Mouse (Mus musculus): ENCODE measurements around the gene Amot. TPM values are rescaled to one million over a fixed set of nuclear protein-coding genes. Genes with fewer than 3 reads are reported as not detected.

Amot gene
- total and polyA plus RNA-seq, 3 experiments: 0.20 to 1.8 (median 0.93) TPM

DNA sequence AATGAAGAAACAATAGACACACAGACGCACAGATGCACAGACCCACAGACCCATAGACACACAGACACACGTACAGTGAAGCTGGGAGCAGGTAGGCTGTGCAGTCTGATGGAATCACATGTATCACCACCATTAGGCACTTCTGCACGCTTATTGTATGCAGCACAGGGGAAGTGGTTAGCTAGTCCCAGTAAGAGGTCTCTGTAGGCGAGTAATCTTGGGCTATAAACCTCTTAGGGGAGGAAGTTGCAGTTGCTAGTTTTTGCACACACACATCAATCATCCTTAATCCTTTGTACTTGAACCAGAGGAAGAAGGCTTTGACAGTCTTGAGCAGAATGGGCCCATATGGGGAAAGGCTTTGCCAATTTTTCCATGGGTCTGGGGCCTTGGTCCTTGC is 71.3 kb downstream of the Amot start:
- ATAC-seq (ENCODE audit: extremely low read depth, insufficient number of reproducible peaks, low FRiP score, poor library complexity, severe bottlenecking) (no peak), DNase-seq (ENCODE audit: low spot score) (no peak)
- Histone ChIP-seq H3K27me3 (ENCODE audit: insufficient read depth, low read length) (no peaks in the 10 kb centered on the region), H3K9me3 (replicated peaks) (no peaks in the 10 kb centered on the region), H3K36me3 (replicated peaks) (no peaks in the 10 kb centered on the region), H3K4me1 (ENCODE audit: insufficient read depth, low read depth, low read length) (no peaks in the 10 kb centered on the region), H3K4me3 (ENCODE audit: low read depth, low read length) (no peak overlapping the region)
- no peak for TF ChIP-seq CTCF (IDR thresholded peaks at IDR 0.05; ENCODE audit: low read depth, low read length)
- TF ChIP-seq GATA1 (IDR thresholded peaks at IDR 0.05; ENCODE audit: borderline replicate concordance, low read length): no peak
- no peak for TF ChIP-seq POLR2AphosphoS5 (IDR thresholded peaks at IDR 0.05; ENCODE audit: insufficient replicate concordance, low read depth, low read length)
- no peak for TF ChIP-seq TAL1 (conservative IDR thresholded peaks at IDR 0.05; ENCODE audit: low read depth, low read length)
- TF ChIP-seq GATA2 (IDR thresholded peaks at IDR 0.05; ENCODE audit: borderline replicate concordance, low read depth, low read length): no peak

DNA sequence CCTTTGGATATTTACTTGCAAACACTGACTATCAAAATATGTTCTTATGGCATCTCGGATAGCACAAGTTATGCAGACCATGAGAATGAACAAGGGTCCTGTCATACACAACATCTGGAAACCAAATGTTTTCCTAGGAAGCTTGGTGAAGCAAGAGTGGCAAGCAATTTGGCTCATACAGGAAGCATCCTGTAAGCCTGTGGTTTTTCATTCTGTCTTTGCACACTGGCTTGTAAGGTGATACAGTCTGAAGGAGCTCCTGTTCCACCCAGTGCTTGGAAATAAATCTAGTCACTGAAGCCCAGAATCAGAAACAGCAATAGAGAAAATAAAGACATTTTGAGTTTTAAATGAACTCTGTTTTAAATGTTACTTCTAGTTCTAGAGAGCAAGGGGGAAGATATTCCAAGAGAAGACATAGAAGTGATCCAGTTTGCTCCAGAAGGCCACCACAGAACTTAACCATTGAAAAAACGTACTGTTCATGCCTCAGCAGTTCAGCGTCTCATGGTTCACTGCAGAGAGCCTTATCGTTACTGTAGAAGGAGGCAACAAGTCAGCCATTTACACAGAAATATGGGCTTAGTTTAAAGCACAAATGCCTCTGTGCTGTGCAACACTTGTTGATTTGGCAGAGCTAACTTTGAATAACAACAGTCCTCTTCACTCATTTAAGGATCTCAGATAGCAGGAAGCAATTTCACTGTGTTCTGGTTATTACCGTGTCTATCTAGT is 74.0 kb downstream of the Amot start:
- DNase-seq (ENCODE audit: low spot score) (no peak), ATAC-seq (ENCODE audit: extremely low read depth, insufficient number of reproducible peaks, low FRiP score, poor library complexity, severe bottlenecking) (no peak)
- H3K9me3 ChIP-seq (replicated peaks): no peaks in the 10 kb centered on the region
- no peaks in the 10 kb centered on the region for H3K4me1 ChIP-seq (ENCODE audit: insufficient read depth, low read depth, low read length)
- H3K27me3 ChIP-seq (ENCODE audit: insufficient read depth, low read length): no peaks in the 10 kb centered on the region
- H3K4me3 ChIP-seq (ENCODE audit: low read depth, low read length): no peak overlapping the region
- no peak for TF ChIP-seq POLR2AphosphoS5 (IDR thresholded peaks at IDR 0.05; ENCODE audit: insufficient replicate concordance, low read depth, low read length)
- TF ChIP-seq CTCF (IDR thresholded peaks at IDR 0.05; ENCODE audit: low read depth, low read length): no peak
- TF ChIP-seq GATA1 (IDR thresholded peaks at IDR 0.05; ENCODE audit: borderline replicate concordance, low read length): no peak
- no peak for TF ChIP-seq TAL1 (conservative IDR thresholded peaks at IDR 0.05; ENCODE audit: low read depth, low read length)
- no peak for TF ChIP-seq GATA2 (IDR thresholded peaks at IDR 0.05; ENCODE audit: borderline replicate concordance, low read depth, low read length)
- H3K36me3 ChIP-seq (replicated peaks): no peaks in the 10 kb centered on the region

DNA sequence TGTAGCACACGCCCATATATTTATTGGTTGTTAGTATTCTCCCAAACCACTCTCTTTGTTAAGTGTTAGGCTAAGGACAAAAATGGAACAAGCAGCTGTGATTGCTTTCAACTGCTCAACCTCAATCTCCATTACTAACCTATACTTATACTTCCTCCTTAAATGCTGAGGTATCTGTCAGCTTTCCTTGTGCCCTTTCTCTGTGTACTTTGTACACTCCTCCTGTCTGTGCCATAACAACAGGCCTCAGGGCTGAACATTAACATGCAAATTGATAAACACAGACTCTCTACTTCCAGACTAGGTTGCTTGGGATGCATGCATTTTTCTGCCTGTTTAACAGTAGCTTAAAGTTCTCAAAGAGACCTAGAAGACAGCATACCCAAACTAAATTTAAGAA is 76.2 kb downstream of the Amot start:
- H3K4me3 ChIP-seq (ENCODE audit: low read depth, low read length): no peak overlapping the region
- H3K36me3 ChIP-seq (replicated peaks): no peaks in the 10 kb centered on the region
- DNase-seq (ENCODE audit: low spot score) (no peak), ATAC-seq (ENCODE audit: extremely low read depth, insufficient number of reproducible peaks, low FRiP score, poor library complexity, severe bottlenecking) (no peak)
- no peaks in the 10 kb centered on the region for H3K27me3 ChIP-seq (ENCODE audit: insufficient read depth, low read length)
- no peaks in the 10 kb centered on the region for H3K4me1 ChIP-seq (ENCODE audit: insufficient read depth, low read depth, low read length)
- TF ChIP-seq GATA2 (IDR thresholded peaks at IDR 0.05; ENCODE audit: borderline replicate concordance, low read depth, low read length): no peak
- no peaks in the 10 kb centered on the region for H3K9me3 ChIP-seq (replicated peaks)

DNA sequence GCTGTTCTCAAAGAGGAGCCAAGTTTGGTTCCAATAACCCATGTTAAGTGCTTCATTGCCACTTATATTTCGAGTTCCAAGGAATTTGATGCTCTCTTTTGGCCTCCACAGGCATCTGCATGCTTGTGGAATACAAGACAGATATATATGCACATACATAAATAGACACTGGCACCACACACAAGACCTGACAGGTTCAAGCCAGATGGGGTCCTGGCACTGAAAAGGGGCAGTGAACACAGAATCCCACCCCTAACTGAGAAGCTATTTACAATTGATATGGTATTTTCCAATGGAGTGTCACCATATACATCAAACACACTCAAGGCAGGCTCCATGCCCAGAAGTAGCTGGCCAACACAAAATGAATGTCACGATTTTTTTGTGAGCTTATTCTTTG is 81.0 kb downstream of the Amot start:
- H3K4me3 ChIP-seq (ENCODE audit: low read depth, low read length): no peak overlapping the region
- no peaks in the 10 kb centered on the region for H3K27me3 ChIP-seq (ENCODE audit: insufficient read depth, low read length)
- TF ChIP-seq GATA2 (IDR thresholded peaks at IDR 0.05; ENCODE audit: borderline replicate concordance, low read depth, low read length) (no peak), TAL1 (conservative IDR thresholded peaks at IDR 0.05; ENCODE audit: low read depth, low read length) (no peak), GATA1 (IDR thresholded peaks at IDR 0.05; ENCODE audit: borderline replicate concordance, low read length) (no peak), POLR2AphosphoS5 (IDR thresholded peaks at IDR 0.05; ENCODE audit: insufficient replicate concordance, low read depth, low read length) (no peak), CTCF (IDR thresholded peaks at IDR 0.05; ENCODE audit: low read depth, low read length) (no peak)
- ATAC-seq (ENCODE audit: extremely low read depth, insufficient number of reproducible peaks, low FRiP score, poor library complexity, severe bottlenecking) (no peak), DNase-seq (ENCODE audit: low spot score) (no peak)
- H3K36me3 ChIP-seq (replicated peaks): no peaks in the 10 kb centered on the region
- H3K9me3 ChIP-seq (replicated peaks): no peaks in the 10 kb centered on the region
- H3K4me1 ChIP-seq (ENCODE audit: insufficient read depth, low read depth, low read length): no peaks in the 10 kb centered on the region

DNA sequence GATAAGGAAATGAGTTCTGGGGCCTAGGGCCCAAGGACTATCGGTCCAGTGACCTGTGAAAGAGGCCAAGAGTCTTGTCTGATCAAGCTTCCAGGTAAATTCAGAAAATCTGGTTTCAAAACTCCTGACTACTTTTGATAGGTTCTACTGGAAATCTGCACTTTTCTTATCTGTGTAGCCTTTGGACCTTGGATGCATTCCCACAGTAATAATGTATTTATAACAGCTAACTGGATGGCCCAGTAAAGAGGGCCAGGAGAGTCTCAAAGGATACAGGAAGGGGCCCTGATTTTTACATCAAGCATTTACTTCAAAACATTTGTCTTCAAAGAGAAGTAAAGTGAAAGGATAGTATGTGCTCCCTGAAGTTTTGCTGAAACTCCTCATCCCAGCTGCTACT is 90.7 kb downstream of the Amot start:
- no peak for ATAC-seq (ENCODE audit: extremely low read depth, insufficient number of reproducible peaks, low FRiP score, poor library complexity, severe bottlenecking)
- H3K4me1 ChIP-seq (ENCODE audit: insufficient read depth, low read depth, low read length): no peaks in the 10 kb centered on the region
- no peak overlapping the region for H3K4me3 ChIP-seq (ENCODE audit: low read depth, low read length)
- TF ChIP-seq POLR2AphosphoS5 (IDR thresholded peaks at IDR 0.05; ENCODE audit: insufficient replicate concordance, low read depth, low read length) (no peak), GATA2 (IDR thresholded peaks at IDR 0.05; ENCODE audit: borderline replicate concordance, low read depth, low read length) (no peak), GATA1 (IDR thresholded peaks at IDR 0.05; ENCODE audit: borderline replicate concordance, low read length) (no peak), CTCF (IDR thresholded peaks at IDR 0.05; ENCODE audit: low read depth, low read length) (no peak), TAL1 (conservative IDR thresholded peaks at IDR 0.05; ENCODE audit: low read depth, low read length) (no peak)
- no peak for DNase-seq (ENCODE audit: low spot score)
- no peaks in the 10 kb centered on the region for H3K36me3 ChIP-seq (replicated peaks)
- H3K27me3 ChIP-seq (ENCODE audit: insufficient read depth, low read length): no peaks in the 10 kb centered on the region
- no peaks in the 10 kb centered on the region for H3K9me3 ChIP-seq (replicated peaks)

DNA sequence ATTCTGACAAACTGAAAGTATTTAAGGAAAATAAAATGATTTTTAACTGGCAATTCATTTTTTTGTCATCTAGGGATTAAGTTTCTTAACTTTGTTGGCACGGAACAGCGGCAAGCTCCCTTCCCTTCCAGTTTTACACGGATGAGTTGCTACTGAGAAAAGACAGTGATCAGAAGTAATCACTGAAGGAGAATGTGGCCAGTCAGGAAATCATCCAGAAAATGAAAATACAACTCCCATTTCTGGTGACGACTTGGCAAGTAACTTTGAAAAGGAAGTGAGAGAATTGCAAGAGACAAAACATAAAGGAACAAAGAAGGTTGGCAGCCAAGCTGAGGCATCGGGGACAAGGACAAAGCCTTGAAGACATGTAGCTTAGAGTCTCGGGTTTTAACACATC is 93.6 kb downstream of the Amot start:
- no peaks in the 10 kb centered on the region for H3K36me3 ChIP-seq (replicated peaks)
- TF ChIP-seq GATA1 (IDR thresholded peaks at IDR 0.05; ENCODE audit: borderline replicate concordance, low read length) (no peak), TAL1 (conservative IDR thresholded peaks at IDR 0.05; ENCODE audit: low read depth, low read length) (no peak), GATA2 (IDR thresholded peaks at IDR 0.05; ENCODE audit: borderline replicate concordance, low read depth, low read length) (no peak), CTCF (IDR thresholded peaks at IDR 0.05; ENCODE audit: low read depth, low read length) (no peak), POLR2AphosphoS5 (IDR thresholded peaks at IDR 0.05; ENCODE audit: insufficient replicate concordance, low read depth, low read length) (no peak)
- no peaks in the 10 kb centered on the region for H3K27me3 ChIP-seq (ENCODE audit: insufficient read depth, low read length)
- H3K4me1 ChIP-seq (ENCODE audit: insufficient read depth, low read depth, low read length): no peaks in the 10 kb centered on the region
- ATAC-seq (ENCODE audit: extremely low read depth, insufficient number of reproducible peaks, low FRiP score, poor library complexity, severe bottlenecking) (no peak), DNase-seq (ENCODE audit: low spot score) (no peak)
- H3K4me3 ChIP-seq (ENCODE audit: low read depth, low read length): no peak overlapping the region
- no peaks in the 10 kb centered on the region for H3K9me3 ChIP-seq (replicated peaks)
